Mouse (Mus musculus) embryo, embryonic 11.5 days (tissue): ENCODE results near the gene Psmb11.

Experiments used
- DNase-seq: peaks from one replicate; pipeline ENCODE4 v3.0.0-alpha.2; 2012; ENCODE audit warnings: low read depth, low spot score

Psmb11 gene

GRCm38 (mm10) chr14:54621133-54621532, at the start of gene Psmb11:
Gene Psmb11, plus strand, starts transcription at chr14:54621433.
- DNase-seq: no peak

GRCm38 (mm10) chr14:54572122-54572521, 49.1 kb upstream of the Psmb11 start:
- no peak for DNase-seq

GRCm38 (mm10) chr14:54572790-54573736, 48.2 kb upstream of the Psmb11 start:
- DNase-seq: peak; percentile 55

- DNase-seq: no peak
Measured at GRCm38 (mm10) chr14:54574253-54574652, 47.0 kb upstream of the Psmb11 start.

GRCm38 (mm10) chr14:54575031-54575430, 46.2 kb upstream of the Psmb11 start:
- no peak for DNase-seq

GRCm38 (mm10) chr14:54575631-54576030, 45.6 kb upstream of the Psmb11 start:
- peak; percentile 81 for DNase-seq

- DNase-seq: no peak
Measured at GRCm38 (mm10) chr14:54576241-54577088, 44.8 kb upstream of the Psmb11 start.

GRCm38 (mm10) chr14:54577089-54577982, 43.9 kb upstream of the Psmb11 start, which contains the start of gene Ajuba:
Gene Ajuba, minus strand, starts transcription at chr14:54577558.
- peak; percentile 85 for DNase-seq

GRCm38 (mm10) chr14:54578063-54578462, 43.2 kb upstream of the Psmb11 start:
- peak; percentile 46 for DNase-seq

GRCm38 (mm10) chr14:54579638-54580037, 41.6 kb upstream of the Psmb11 start:
- no peak for DNase-seq

- no peak for DNase-seq
Measured at GRCm38 (mm10) chr14:54582536-54582935, 38.7 kb upstream of the Psmb11 start.

GRCm38 (mm10) chr14:54583681-54584338, 37.4 kb upstream of the Psmb11 start:
- DNase-seq: no peak

- DNase-seq: no peak
Measured at GRCm38 (mm10) chr14:54591056-54591455, 30.2 kb upstream of the Psmb11 start.

GRCm38 (mm10) chr14:54592319-54592934, 28.8 kb upstream of the Psmb11 start:
- DNase-seq: no peak

GRCm38 (mm10) chr14:54594055-54594454, 27.2 kb upstream of the Psmb11 start:
- DNase-seq: no peak

GRCm38 (mm10) chr14:54594631-54595414, 26.4 kb upstream of the Psmb11 start:
- DNase-seq: no peak

GRCm38 (mm10) chr14:54597084-54597483, 24.1 kb upstream of the Psmb11 start:
- DNase-seq: no peak

GRCm38 (mm10) chr14:54601601-54602000, 19.6 kb upstream of the Psmb11 start:
- no peak for DNase-seq

GRCm38 (mm10) chr14:54602613-54603012, 18.6 kb upstream of the Psmb11 start:
- no peak for DNase-seq
